Mouse (Mus musculus): Measurements from ENCODE around the gene Mast4.

Gene Mast4

GRCm38 (mm10) chr13:103043692-103044091 lies 290.6 kb downstream of the Mast4 start:
- no peak for DNase-seq (ENCODE audit: low spot score)

DNA sequence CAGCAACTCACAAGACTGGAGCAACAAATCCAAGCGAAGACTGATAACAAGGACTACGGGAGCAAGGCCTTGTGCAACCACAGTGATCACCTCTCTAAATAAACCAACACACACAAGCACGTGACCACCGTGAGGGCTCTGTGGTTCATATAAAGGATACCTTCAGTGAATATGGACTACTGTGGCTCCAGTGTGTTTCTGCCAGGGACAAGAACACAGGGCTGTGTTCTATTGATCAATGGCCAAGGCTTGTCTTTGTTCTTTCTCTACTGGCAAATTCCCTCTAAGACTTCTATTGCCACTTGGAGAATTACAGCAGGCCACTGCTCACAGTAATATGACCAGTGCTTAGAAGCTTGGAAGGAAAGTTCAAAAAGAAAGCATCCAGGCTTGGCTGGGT lies 291.3 kb downstream of the Mast4 start:
- DNase-seq (ENCODE audit: low spot score): no peak

GRCm38 (mm10) chr13:103037466-103037865 lies 296.8 kb downstream of the Mast4 start:
- no peak for DNase-seq (ENCODE audit: low spot score)

GRCm38 (mm10) chr13:103029377-103029776 lies 304.9 kb downstream of the Mast4 start:
- DNase-seq (ENCODE audit: low spot score): no peak

DNA sequence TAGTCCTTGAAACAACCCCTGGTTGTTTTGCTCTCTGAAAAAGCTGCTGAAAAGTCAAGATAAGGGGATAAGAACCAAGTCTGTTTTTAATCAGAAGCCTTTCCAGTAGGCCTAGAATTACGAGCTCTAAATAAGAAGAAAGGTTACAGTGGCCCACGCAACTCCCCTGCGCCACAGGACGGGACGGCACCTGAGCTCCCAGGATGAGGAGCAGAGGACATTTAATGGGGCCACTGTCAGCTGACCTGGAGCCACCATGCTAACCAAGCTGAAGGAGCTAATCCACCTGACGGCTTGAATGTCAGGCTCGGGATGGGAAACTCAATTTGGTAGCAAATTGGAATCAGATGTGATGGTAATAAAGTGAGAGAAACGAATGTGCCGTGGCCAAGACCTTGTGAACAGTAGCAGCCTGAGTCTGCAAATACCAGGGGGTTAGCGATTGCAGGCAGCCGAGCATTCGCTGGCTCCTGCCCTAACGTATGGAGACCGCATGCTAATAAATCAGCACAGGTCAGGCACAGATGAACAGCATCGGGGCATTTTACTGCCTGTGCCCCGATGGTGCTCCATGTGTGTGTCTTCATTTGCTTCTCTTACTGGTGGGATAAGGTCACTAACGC lies 306.7 kb downstream of the Mast4 start:
- DNase-seq (ENCODE audit: low spot score): no peak

DNA sequence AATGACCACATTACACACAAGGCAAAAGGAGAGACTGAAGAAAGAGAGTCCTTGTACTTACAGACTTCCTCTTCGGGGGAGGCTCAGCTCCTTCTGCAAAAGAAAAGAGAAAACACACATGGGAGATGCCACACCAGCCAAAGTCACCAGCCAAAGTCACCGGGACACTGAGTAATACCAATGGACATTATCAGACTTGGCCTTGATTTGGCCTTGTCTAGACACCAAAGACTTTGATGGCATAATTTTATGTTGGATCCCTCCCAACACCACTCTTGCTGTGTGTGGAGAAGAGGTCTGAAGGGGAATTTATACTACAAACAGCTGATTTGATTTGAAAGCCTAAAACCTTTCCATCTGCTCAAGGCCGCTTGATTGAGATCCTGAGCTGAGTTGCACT lies 308.8 kb downstream of the Mast4 start:
- DNase-seq (ENCODE audit: low spot score): no peak

GRCm38 (mm10) chr13:103018481-103018880 lies 315.8 kb downstream of the Mast4 start:
- DNase-seq (ENCODE audit: low spot score): no peak

DNA sequence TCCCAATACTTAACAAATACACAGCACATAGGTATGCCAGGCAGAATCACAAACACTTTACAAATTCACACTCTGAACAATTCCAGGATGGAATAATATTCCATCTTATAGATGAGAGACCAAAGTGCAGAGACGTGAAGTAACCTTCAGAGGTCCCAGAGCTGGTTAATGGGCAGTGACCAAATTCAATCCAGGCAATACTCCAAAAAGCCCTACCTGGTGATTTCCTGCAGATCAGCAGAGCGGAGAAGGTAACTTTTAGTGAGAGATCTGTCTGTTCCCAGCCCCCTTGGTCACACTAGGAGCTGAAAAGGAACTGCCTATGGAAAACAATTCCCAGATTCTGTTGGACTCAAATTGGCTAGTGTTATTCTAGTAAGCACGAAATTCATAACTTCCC lies 316.6 kb downstream of the Mast4 start:
- no peak for DNase-seq (ENCODE audit: low spot score)

DNA sequence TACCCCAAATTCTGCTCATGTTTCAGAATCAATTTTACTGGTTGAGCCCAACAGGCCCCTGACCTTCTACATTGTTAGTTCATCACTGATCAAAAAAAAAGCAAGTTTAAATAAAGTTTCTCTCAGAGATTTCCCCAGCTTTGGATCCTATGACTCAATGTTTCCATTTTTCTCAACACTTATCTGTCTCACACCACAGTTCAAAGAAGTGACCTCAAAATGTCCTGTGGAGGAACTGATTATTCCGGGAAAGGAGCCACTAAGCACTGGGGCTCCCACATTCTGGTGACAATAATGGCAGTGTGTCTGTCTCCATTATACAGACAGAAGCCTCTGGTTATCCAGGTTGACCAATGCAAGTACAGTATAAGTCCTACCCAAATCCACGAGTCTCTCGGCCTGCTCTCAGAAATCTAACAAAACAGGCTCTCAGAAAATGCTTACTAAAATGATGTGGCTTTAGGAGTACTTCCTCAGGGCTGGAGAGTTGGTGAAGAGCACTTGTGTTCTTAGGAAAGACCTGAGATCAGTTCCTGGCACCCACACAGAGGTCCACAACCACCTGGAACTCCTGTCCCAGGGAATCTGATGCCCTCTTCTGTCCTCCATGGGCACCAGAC lies 319.1 kb downstream of the Mast4 start:
- DNase-seq (ENCODE audit: low spot score): no peak

- DNase-seq (ENCODE audit: low spot score): peak; percentile 49
Measured at GRCm38 (mm10) chr13:103014631-103015030, 319.7 kb downstream of the Mast4 start.

GRCm38 (mm10) chr13:103014222-103014621 lies 320.1 kb downstream of the Mast4 start:
- no peak for DNase-seq (ENCODE audit: low spot score)

GRCm38 (mm10) chr13:103005227-103005626 lies 329.1 kb downstream of the Mast4 start:
- DNase-seq (ENCODE audit: low spot score): no peak

DNA sequence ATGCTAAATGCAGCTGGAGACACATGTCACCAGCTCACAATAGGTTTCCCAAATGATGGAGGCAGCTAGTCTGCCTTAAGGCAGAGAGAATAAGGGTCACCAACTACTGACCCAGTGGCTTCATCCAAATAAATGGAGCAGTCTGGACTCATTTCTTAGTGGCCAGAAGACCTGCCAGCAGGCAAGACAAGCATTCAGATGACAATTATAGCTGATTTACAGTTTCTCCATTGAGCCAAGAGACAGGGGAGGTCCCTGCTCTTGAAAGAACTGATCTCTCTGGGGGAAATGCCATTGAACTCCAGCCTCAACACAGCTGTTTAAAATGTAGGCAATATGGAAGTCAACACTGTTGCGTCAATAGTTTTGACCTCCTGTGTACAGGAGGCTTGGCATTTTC lies 332.5 kb downstream of the Mast4 start:
- DNase-seq (ENCODE audit: low spot score): no peak

- DNase-seq (ENCODE audit: low spot score): no peak
Measured at GRCm38 (mm10) chr13:103000891-103001290, 333.4 kb downstream of the Mast4 start.

DNA sequence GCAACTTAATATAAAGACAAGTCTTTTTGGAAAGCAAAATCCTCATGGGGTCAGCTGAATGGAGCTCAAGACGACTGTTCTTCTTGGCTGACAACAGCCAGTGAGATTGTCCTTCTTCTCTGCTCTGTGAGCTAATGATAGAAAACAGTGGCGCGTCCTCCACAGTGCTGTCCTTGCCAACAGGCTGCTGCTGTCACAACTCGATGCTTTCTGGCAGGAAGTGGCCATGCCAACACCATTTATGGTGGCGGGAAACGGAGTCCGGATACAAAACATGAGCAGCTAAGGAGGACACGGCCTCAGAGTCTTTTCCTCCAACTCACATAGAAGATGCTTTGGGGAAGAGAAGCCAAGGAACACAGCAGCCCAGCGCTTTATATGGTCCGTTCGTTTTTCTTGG lies 340.2 kb downstream of the Mast4 start:
- no peak for DNase-seq (ENCODE audit: low spot score)

GRCm38 (mm10) chr13:102992680-102993423 lies 341.4 kb downstream of the Mast4 start:
- no peak for DNase-seq (ENCODE audit: low spot score)

GRCm38 (mm10) chr13:102991928-102992327 lies 342.4 kb downstream of the Mast4 start:
- DNase-seq (ENCODE audit: low spot score): no peak

DNA sequence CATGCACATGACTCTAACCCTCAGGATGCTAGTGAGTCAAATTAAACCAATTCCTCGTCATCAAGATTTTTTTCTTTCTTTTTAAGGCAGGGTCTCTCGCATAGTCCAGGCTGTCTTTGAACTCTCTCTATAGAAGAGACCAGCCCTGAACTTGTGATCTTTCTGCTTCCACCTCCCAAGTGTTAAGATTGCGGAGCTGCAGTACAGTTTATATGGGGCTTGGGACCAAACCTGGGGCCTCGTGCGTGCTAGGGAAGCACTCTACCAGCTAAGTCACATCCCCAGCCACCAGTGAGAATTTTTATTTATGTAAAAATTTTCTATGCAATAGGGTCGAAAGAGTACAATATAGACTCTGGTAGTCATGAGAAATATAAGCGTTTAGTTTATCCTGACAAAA lies 343.1 kb downstream of the Mast4 start:
- no peak for DNase-seq (ENCODE audit: low spot score)

DNA sequence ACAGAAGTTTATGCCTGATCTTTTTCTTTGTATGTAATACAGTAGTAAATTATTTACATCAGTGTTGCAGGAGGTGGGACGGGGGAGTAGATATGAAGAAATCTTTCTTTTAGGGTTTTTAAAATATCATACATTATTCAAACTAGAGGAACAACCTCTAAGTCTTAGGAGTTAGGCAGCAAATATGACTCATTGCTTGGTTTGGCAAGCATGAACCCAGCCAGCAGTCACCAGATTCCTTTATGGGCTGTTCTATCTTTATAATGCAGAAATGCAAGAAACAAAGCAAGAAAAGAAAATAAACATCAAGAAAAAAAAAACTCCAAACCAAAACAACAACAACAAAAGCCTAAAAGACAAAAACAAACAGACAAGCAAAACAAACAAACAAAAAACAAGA lies 344.2 kb downstream of the Mast4 start:
- DNase-seq (ENCODE audit: low spot score): no peak

GRCm38 (mm10) chr13:102989616-102990015 lies 344.7 kb downstream of the Mast4 start:
- DNase-seq (ENCODE audit: low spot score): no peak

DNA sequence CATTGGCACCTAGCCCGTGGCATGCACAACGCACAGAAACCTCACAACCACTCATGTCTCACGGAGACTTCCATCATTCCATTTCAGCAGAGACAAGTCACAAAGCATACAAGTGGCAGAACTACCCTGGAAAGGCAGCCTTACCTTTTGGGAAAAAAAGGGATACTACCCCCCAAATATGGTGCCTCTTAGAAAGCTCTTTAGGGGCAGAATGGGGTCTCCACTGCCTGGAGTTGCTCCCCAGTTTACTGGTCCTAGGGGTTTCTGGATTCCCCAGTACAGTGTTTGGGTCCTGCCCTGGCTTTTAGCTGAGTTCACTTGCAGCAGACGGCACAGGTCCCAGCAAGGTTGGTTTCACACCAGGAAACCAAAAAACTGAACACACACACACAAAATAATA lies 345.3 kb downstream of the Mast4 start:
- DNase-seq (ENCODE audit: low spot score): no peak

DNA sequence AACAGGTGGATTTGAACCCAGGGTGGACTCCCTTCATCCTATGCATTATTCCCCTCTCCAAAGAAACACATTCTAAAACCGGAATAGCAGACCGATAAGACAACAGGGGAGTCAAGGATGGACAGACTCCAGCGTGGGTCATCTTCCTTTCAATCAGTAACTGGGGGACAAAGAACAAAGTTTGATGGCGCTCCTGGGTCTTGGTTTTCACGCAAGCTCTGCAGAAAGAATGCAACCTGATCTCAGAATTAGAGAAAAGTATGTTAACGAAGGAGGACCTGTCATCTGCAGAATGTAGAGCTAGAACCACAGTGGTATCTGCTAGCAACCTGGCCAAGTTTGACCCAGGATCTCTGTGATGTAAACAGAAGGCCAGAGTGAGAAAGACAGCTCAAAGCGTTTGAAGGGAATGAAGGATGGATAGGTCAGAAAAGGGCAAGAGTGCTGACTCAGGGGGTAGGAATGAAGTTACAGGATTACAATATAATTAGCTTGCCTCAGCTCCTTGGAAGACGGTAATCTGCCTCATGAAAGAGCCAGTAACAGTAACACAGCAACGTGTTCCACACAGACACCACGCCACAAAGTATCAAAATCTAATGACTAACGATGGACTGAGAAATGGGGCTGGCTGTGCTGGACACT lies 345.9 kb downstream of the Mast4 start:
- DNase-seq (ENCODE audit: low spot score): no peak

DNA sequence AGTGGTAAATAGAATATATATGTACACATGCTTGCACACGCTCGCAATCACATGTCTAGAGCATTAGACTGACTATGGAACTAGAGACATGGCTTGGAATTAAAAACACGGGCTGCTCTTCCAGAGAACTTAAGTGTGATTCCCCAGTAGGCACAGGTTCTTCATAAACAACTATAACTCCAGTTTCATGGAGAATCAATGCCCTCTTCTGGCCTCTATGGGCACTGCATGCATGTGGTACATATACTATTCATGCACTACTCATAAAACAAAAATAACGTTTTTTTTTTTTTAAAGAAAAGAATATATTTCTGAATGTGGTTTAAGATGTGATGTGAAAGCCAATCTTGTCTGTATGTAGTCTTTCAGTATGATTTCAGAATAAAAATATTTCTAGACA lies 349.7 kb downstream of the Mast4 start:
- DNase-seq (ENCODE audit: low spot score): no peak
